Mouse (Mus musculus): ENCODE results near the gene Mpz. TPM values are rescaled to one million over a fixed set of nuclear protein-coding genes. Genes with fewer than 3 reads are reported as not detected.
A peak's percentile ranks its signal among the peaks of the same experiment; 100 is the strongest.

Mpz gene
- total RNA-seq, 2 experiments from 2014 or later, result 99.1 to 120 TPM

GRCm38 (mm10) chr1:171187851-171188700, 37.6 kb downstream of the Mpz start:
- no peak for DNase-seq

DNA sequence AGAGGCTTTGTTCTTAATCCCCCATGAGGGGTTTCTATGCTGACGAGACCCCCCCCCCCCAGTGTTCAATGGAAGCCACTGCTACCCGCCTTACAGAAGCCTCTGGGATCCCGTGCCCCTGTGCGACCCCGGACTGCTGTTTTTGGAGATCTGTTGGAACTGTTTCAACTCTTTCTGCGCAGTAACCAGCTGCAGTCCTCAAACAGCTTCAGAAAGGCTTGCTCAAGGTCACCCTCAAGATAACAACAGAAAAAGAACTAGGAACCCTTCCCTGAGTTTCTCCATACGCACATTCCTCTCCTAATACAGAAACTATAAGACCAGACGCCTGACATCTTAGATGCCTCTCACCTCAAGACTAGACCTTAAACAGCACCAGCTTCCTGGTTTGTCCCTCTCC, 38.5 kb downstream of the Mpz start:
- no peak for DNase-seq

- no peak for DNase-seq
Measured at GRCm38 (mm10) chr1:171189476-171190114, 39.1 kb downstream of the Mpz start.

- no peak for DNase-seq
Measured at GRCm38 (mm10) chr1:171190832-171191231, 40.3 kb downstream of the Mpz start.

DNA sequence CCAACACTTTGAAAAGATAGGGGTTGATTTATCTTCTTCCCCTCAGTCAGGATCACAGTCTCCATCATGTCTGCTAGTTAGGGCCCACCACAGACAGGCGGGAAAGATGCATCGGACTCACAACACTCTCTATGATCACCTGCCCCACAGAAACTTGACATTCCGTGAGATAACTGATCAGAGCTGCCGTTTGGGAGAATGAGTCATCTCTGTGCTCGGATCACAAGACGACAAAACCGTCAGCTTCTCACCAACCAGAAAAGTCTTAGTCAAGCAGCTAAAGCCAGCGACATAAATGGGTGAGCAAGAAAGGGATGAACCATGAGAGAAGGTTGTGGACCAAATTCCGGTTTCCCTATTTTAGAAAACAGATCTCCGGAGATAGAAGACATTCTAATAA, 41.8 kb downstream of the Mpz start:
- DNase-seq, result no peak

GRCm38 (mm10) chr1:171193093-171193840, 42.8 kb downstream of the Mpz start:
- no peak for DNase-seq

- DNase-seq, result no peak
Measured at GRCm38 (mm10) chr1:171193911-171194830, 43.7 kb downstream of the Mpz start.

DNA sequence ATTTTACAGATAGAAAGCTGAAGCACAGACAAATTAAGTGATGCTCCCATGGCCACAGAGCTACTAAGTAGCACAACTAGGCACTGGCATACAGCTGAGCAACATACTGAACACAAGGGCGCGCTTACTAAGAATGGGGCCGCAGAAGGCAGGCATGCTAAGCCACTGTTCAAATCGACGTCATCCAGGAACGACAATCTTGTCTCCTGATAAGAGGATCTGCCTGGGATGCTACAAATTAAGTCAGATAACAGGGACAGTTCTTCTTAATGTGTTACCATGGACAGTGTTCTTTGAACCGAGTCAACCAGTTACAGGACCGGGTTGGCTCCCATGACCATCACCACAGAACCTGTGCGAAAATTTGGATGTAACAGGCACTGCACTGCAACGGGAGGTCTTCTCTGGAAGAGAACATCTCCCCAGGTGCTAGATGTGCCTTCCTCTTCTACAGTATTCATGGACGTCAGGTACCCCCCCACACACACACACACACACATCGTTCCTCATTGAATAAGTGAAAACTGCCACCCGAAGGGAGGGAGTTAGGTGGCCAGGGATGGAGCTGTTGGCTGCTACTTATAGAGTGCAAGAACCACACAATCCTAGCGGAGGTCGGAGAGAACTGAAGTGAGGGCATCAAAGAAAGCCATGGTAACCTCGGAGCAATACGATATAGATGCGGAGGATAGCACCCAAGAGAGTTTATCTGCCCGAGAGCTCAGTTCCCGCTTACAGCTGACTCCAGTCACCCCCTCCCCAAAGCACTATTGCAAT, 44.7 kb downstream of the Mpz start:
- no peak for DNase-seq

DNA sequence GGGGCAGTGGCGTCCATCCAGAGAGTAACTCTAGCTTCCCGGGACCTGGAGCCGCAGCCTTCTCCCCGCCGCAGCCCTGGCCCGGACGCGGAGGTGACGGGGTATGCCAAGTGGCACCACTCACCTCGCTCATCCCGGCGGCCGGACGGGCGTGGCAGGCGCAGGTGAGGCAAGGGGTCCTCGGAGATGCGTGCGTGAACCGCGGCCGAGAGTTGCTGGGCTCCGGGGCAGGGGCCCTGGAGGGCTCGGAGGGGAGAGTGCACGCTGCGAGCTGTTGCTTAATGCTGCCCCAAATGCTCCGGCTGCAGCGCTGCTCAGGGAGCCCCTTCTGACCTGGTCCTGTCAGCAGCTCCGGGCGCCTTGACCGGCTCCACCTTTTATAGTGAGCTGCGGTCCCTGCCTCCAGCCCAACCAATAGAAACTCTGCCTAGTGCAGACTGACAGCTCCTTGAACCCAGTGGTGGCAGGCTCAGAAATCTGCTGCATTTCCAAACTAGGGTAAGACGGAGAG, 45.4 kb downstream of the Mpz start, which contains the start of gene Pcp4l1:
Gene Pcp4l1, minus strand, starts transcription at position 382 of the 511 bp plus-strand sequence.
- peak; percentile 64 for DNase-seq

- no peak for DNase-seq
Measured at GRCm38 (mm10) chr1:171199532-171199931, 49.0 kb downstream of the Mpz start.

- no peak for DNase-seq
Measured at GRCm38 (mm10) chr1:171200769-171201168, 50.3 kb downstream of the Mpz start.

GRCm38 (mm10) chr1:171203471-171204248, 53.1 kb downstream of the Mpz start:
- no peak for DNase-seq

- DNase-seq, result no peak
Measured at GRCm38 (mm10) chr1:171204249-171204644, 53.7 kb downstream of the Mpz start.

DNA sequence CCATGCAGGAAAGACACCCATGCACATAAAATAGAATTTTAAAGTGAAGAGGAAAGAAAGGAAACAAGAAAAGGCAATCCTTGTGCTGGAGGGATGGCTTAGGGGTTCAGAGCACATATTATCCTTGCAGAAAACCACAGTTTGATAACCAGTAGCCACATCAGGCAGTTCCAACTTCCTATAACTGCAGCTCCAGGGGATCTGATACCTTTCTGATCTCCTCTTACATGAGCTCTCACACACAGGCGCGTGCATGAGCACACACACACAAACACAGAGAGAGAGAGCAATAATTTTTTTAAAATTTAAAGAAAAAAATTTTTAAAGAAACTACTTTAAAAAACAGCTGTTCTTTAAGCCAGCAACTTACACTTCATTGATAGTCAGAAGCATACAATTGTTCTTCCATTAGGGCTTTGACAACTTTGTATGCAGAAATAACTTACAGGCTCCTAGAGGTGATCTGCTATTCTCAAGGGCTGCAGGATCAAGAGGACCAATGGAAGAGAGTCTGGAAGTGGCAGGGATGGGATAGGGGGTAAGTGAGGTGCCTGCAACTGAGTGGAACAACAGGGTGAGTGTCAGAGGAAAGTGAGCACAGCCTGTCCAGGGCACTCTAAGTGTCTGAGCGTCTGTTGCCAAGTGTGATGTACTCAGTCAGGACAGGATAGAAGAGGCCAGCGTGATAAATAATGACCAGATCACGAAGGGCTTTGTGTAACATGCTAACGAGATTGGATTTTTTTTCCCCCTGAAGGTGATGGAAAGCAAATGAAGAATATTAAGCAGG, 55.4 kb downstream of the Mpz start:
- no peak for DNase-seq

DNA sequence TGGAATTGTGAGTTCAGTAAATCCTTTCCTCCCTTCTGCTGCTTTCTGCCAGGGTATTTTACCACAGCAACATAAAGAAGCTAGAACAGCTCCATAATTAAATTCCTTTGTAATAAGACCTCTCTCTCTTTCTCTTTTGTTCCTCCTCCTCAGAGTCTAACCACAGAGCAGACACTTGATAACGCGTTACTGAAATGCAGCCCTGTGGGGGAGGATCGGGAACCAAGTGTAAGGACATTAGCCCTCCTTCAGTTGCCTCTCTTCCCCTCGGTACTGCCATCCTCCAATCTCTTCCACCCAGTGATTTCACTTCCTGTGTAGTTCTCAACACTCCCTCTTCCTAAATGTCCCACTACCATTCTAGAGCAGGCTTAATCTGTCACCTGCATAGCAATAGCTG, 58.9 kb downstream of the Mpz start:
- no peak for DNase-seq
